Mouse (Mus musculus): ENCODE results near the gene Sema6b. TPM values are rescaled to one million over a fixed set of nuclear protein-coding genes. Genes with fewer than 3 reads are reported as not detected.
"Not testable (repeated sequence)": the region's sequence is repeated elsewhere in the genome, so short reads cannot be mapped to it uniquely, and the experiment has no call there.

Gene Sema6b
- polyA plus RNA-seq, 1 experiment from 2014 or later: 5.4 TPM

DNA sequence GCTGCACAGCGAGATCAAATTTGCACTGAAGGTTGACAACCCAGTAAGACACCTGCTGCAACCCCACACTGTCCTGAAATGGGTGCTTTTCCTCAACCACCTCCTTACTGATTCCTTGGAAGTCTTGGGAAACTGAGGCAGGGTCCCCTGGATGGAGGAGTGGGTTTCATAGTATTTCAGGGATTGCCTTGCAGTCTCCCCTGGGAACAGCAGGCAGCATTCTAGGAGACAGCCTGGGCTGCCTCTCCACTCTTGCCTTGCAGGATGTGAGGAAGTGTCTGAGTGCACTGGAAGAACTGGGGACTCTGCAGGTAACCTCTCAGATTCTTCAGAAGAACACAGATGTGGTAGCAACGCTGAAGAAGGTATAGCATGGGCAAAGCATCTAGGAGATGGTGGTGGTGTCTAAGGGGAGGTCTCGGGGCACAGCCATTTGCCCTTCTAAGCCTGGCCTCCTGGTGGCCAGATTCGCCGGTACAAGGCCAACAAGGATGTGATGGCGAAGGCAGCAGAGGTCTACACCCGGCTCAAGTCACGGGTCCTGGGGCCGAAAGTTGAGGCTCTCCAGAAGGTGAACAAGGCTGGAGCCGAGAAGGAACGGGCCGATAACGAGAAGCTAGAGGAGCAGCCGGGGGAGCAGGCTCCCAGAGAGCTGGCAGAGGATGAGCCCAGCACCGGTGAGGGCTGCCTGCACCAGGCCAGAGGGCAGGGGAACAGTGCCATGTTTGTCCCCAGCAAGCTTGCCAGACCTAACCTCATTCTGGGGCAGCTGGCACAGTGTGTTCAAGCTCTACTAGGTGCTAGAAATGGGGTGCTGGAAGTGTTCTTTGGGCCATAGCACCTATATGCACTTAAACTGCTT, 41.2 kb downstream of the Sema6b start:
- no peaks in the 10 kb centered on the region for H3K27me3 ChIP-seq
- H3K4me2 ChIP-seq: no peak overlapping the region
- no peaks in the 10 kb centered on the region for H3K9me3 ChIP-seq
- no peaks in the 10 kb centered on the region for H3K4me1 ChIP-seq
- peaks cover 92% of the 10 kb centered on the region for H3K36me3 ChIP-seq (replicated peaks)
- H3K4me3 ChIP-seq (replicated peaks): no peak overlapping the region
- H3K27ac ChIP-seq: no peak overlapping the region
- no peak overlapping the region for H3K9ac ChIP-seq
- no peak for ATAC-seq (ENCODE audit: low FRiP score)
- 91% methylated on average over 15 of the region's 15 CpGs for WGBS

DNA sequence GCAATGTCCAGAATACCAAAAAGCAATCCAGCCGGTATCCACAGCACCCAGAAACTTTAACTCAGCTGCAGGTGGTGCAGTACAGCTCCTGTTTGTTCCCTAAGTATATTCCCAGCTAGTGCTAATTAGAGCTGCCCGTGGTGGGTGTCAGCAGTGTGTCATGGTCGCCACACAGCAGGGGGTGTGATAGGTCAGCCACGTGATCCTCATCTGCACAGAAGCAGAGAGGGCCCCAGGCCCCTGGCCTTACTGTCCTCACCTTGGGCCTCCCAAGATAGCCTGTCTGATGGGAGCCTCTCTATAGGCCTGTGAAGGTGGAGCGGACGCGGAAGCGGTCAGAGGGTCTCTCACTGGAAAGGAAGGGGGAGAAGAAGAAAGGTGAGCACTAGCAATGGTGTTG, 42.0 kb downstream of the Sema6b start:
- Histone ChIP-seq H3K4me2 (no peak overlapping the region), H3K27ac (no peak overlapping the region), H3K9ac (no peak overlapping the region), H3K27me3 (no peaks in the 10 kb centered on the region), H3K9me3 (no peaks in the 10 kb centered on the region), H3K36me3 (replicated peaks) (peaks cover 91% of the 10 kb centered on the region), H3K4me1 (no peaks in the 10 kb centered on the region), H3K4me3 (replicated peaks) (no peak overlapping the region)
- WGBS: 93% methylated on average over 8 of the region's 8 CpGs
- no peak for ATAC-seq (ENCODE audit: low FRiP score)

DNA sequence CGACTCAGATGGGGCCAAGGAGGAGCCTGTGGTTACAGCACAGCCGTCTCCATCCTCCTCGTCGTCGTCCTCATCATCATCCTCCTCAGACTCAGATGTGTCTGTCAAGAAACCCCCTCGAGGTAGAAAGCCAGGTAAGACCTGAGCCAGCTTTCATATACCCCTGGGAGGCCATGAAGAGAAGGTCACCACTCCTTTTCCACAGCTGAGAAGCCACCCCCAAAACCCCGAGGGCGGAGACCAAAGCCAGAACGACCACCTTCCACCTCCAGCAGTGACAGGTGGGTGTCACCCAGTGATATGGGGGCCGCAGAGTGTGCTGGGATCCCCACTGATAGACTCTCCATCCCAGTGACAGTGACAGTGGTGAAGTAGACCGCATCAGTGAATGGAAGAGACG, 43.3 kb downstream of the Sema6b start:
- no peak overlapping the region for H3K27ac ChIP-seq
- H3K4me1 ChIP-seq: no peaks in the 10 kb centered on the region
- no peak overlapping the region for H3K9ac ChIP-seq
- H3K36me3 ChIP-seq (replicated peaks): peaks cover 86% of the 10 kb centered on the region
- H3K9me3 ChIP-seq: no peaks in the 10 kb centered on the region
- H3K4me3 ChIP-seq (replicated peaks): no peak overlapping the region
- ATAC-seq (ENCODE audit: low FRiP score): no peak
- no peak overlapping the region for H3K4me2 ChIP-seq
- H3K27me3 ChIP-seq: no peaks in the 10 kb centered on the region
- 90% methylated on average over 12 of the region's 12 CpGs for WGBS

DNA sequence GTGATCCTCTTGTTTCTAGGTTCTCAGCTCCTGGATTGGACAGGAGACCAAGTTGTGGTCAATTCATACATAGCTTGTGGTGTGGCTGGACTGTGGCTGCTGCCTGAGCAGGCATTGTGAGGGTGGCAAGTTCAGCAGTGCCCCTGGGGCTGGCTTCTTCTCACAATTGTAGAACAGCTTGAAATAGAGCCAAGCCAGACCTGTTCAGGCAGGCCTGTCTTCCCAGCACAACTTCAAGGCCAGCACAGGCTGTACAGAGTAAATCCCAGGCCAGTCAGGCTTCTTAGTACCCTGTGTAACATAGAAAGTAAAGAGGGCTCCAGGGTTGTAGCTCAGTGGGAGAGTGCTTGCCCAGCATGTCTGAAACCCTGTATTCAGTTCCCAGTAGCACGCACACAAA, 47.3 kb downstream of the Sema6b start:
- Histone ChIP-seq H3K4me3 (replicated peaks) (no peak overlapping the region), H3K27me3 (no peaks in the 10 kb centered on the region), H3K4me2 (no peak overlapping the region), H3K9ac (no peak overlapping the region), H3K27ac (no peak overlapping the region), H3K36me3 (replicated peaks) (peaks cover 72% of the 10 kb centered on the region), H3K9me3 (no peaks in the 10 kb centered on the region), H3K4me1 (no peaks in the 10 kb centered on the region)
- 80% methylated on average over 1 of the region's 1 CpGs for WGBS
- ATAC-seq (ENCODE audit: low FRiP score): no peak

DNA sequence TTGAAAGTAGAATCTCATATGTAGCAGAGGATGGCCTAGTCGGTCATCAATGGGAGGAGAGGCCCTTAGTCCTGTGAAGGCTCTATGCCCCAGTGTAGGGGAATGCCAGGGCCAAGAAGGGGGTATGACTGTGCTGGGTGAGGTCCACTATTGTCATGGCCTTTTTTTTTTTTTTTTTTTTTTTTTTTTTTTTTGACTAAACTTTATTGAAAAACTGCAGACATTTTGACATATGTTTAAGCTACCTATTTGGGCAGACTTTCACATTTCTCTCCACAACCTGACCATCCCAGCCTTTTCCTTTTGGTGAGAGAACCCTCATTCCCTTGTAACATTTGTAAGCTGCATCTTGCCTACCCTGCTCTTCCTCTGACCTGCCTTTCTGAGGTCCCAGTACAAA, 47.8 kb downstream of the Sema6b start:
- WGBS: 86% methylated on average over 1 of the region's 1 CpGs
- no peak overlapping the region for H3K9ac ChIP-seq
- H3K27me3 ChIP-seq: no peaks in the 10 kb centered on the region
- H3K36me3 ChIP-seq (replicated peaks): peaks cover 70% of the 10 kb centered on the region
- H3K4me2 ChIP-seq: no peak overlapping the region
- no peak for ATAC-seq (ENCODE audit: low FRiP score)
- no peak overlapping the region for H3K27ac ChIP-seq
- H3K4me3 ChIP-seq (replicated peaks): no peak overlapping the region
- H3K9me3 ChIP-seq: no peaks in the 10 kb centered on the region
- no peaks in the 10 kb centered on the region for H3K4me1 ChIP-seq

DNA sequence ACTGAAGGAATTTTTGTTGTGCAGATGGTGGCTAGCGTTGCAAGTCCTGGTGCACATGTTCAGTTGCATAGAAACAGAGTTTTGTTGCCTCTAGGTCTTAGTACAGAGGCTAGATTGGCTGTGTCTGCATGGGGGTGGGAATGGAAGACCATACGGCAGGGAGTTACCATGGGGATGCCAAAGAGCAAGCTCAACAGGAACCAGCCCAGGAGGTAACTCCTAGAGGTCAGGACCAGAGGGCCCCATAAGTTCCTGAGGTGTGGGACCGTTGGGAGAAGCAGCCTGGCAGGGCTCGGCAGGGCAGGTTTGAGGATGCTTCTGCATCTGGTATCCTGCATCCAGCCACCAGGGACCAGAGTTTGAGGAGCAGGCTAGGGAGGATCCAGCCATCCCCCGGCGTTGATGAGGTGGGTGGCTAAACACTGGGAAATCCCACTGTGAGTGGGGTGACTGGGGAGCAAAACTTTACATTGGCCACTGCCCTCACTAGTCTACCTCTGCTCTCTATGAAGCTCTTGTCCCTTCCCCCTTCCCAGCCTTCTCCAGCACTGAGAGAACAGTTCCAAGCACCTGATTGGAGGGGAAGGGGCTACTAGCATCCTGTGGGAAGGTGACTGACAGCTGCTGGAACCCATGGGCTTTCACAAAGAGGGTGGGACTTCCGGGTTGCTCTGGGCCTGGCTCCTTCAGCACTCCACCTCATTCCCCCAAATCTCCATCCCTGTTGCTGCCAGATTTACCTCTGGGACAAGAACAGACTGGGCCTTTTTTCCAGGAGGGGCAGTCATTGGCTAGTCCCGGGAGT, 59.2 kb downstream of the Sema6b start:
- Histone ChIP-seq H3K4me2 (peak overlapping the region; percentile 99), H3K9ac (peak overlapping the region; percentile 93), H3K9me3 (no peaks in the 10 kb centered on the region), H3K4me1 (peaks cover 28% of the 10 kb centered on the region), H3K4me3 (replicated peaks) (peak overlapping the region; percentile 91), H3K27ac (peak overlapping the region; percentile 73), H3K27me3 (no peaks in the 10 kb centered on the region), H3K36me3 (replicated peaks) (peaks cover 26% of the 10 kb centered on the region)
- peak; percentile 66 for ATAC-seq (ENCODE audit: low FRiP score)
- WGBS: 8% methylated on average over 8 of the region's 8 CpGs

DNA sequence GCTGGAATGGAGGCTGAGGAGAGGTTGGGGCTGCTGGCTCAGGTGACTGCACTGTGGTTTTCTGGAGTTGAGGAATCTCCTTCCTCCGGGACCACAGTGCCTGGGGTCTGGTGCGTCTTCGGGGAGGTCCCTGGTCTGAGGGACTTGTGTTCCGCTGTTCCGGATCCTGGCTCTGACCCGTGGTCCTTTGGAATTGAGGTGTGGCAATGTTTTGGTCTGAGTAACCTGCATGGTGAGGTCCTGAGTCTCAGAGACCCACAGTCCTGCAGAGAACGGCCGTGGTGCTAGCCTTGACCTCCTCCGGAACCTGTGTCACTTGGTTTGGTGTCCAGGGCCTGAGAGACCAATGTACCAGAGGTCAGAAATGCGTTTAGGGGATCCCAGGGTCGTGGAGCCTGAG, 60.2 kb downstream of the Sema6b start:
- WGBS: 3% methylated on average over 10 of the region's 11 CpGs
- Histone ChIP-seq H3K36me3 (replicated peaks) (peaks cover 22% of the 10 kb centered on the region), H3K27me3 (no peaks in the 10 kb centered on the region), H3K4me2 (peak overlapping the region; percentile 99), H3K9ac (peak overlapping the region; percentile 93), H3K9me3 (no peaks in the 10 kb centered on the region), H3K27ac (peak overlapping the region; percentile 69; the same call in 1 of the 2 replicates), H3K4me1 (peaks cover 37% of the 10 kb centered on the region), H3K4me3 (replicated peaks) (peak overlapping the region; percentile 91)
- no peak; the same call in 1 of the 2 replicates for ATAC-seq (ENCODE audit: low FRiP score)

DNA sequence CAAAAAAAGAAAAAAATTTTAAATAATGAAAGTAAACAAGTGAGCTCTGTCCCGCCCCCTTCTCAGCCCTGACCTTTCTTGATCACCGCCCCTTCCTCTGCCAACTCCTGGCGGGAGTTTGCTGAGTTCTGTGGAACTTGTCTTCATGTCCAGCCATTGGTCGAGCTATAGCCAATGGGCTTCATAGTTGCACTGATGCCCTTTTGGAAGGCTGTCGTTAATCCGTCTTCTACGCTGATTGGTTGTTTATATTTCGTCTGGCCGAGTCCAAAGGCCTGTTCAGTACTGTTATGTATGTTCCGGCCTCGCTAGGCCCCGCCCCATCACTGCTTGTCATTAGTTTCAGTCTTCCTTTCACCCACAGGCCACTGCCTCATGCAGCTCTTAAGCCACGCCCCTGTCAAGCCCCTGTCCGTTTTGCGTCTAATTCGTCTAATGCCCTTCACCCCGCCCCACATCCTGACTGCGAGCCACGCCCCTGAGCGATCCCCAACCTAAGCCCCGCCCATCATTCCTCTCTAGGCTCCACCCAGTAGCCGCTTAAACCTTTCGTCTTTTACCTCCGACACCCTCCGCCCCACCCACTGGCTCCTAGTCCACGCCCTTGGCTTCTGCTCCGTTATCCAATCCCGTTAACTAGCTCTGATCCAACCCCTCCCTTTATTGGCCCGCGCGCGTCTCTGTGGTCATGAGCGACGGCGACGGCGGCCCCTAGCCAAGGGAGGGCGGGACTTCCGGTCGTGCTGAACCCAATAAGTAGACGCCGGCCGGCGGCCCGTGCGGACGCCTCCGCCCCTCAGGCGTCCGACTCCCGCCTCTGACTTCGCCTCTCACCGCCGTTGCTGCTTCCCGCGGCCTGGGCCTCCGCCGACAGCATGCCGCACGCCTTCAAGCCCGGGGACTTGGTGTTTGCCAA, 61.0 kb downstream of the Sema6b start, which contains the start of gene Hdgfl2:
TSS of gene Hdgfl2 (plus strand) at position 755 of the 916 bp plus-strand sequence.
- WGBS: under 1% methylated on average over 61 of the region's 61 CpGs
- peak; percentile 92 for ATAC-seq (ENCODE audit: low FRiP score)

DNA sequence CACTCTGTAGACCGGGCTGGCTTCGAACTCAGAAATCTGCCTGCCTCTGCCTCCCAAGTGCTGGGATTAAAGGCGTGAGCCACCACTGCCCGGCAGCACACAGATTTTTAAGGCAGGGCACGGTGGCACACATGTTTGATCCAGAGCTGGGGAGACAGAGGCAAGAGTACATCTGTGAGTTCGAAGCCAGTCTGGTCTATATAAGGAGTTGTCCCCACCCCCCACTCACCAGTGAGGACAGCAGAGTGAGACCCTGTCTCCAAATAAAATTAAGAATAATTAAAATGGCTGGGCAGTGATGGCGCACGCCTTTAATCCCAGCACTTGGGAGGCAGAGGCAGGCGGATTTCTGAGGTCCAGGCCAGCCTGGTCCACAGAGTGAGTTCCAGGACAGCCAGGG, 61.8 kb downstream of the Sema6b start:
- WGBS: 72% methylated on average over 9 of the region's 9 CpGs
- not testable (repeated sequence) for ATAC-seq (ENCODE audit: low FRiP score); H3K9ac ChIP-seq; H3K9me3 ChIP-seq; H3K27me3 ChIP-seq
- Histone ChIP-seq H3K27ac (peak overlapping the region; percentile 59; the same call in 1 of the 2 replicates), H3K4me1 (peaks cover 47% of the 10 kb centered on the region), H3K4me3 (replicated peaks) (peak overlapping the region; percentile 91; the same call in 1 of the 2 replicates), H3K4me2 (peak overlapping the region; percentile 42), H3K36me3 (replicated peaks) (peaks cover 13% of the 10 kb centered on the region)

More for the DNA sequence above, 61.0 kb downstream of the Sema6b start, which contains the start of gene Hdgfl2:
- H3K27me3 ChIP-seq: no peaks in the 10 kb centered on the region
- peak within 1 kb of the TSS; percentile 69; the same call in 1 of the 2 replicates for H3K27ac ChIP-seq
- H3K9ac ChIP-seq: peak within 1 kb of the TSS; percentile 93
- H3K4me3 ChIP-seq (replicated peaks): peak within 1 kb of the TSS; percentile 91
- peak within 1 kb of the TSS; percentile 99 for H3K4me2 ChIP-seq
- H3K36me3 ChIP-seq (replicated peaks): peaks cover 18% of the 10 kb centered on the region
- peaks cover 41% of the 10 kb centered on the region for H3K4me1 ChIP-seq
- no peaks in the 10 kb centered on the region for H3K9me3 ChIP-seq

DNA sequence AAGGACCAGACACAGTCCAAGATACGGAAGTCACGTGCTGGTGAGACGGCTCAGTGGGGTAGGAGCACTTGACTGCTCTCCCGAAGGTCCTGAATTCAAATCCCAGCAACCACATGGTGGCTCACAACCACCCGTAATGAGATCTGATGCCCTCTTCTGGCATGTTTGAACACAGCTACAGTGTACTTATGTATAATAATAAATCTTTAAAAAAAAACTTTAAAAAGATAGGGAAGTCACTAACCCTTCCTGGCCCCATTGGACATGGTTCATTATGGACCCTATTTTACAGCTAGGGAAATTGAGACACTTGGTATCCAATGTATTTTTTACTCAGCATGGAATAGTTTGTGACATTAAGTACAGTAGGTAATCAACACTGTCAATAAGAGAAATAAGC, 62.6 kb downstream of the Sema6b start:
- Histone ChIP-seq H3K27ac (no peak overlapping the region), H3K36me3 (replicated peaks) (peaks cover 10% of the 10 kb centered on the region), H3K4me2 (no peak overlapping the region), H3K4me3 (replicated peaks) (no peak overlapping the region), H3K9ac (no peak overlapping the region), H3K4me1 (peaks cover 47% of the 10 kb centered on the region), H3K9me3 (no peaks in the 10 kb centered on the region), H3K27me3 (no peaks in the 10 kb centered on the region)
- 95% methylated on average over 5 of the region's 5 CpGs for WGBS
- ATAC-seq (ENCODE audit: low FRiP score): no peak

DNA sequence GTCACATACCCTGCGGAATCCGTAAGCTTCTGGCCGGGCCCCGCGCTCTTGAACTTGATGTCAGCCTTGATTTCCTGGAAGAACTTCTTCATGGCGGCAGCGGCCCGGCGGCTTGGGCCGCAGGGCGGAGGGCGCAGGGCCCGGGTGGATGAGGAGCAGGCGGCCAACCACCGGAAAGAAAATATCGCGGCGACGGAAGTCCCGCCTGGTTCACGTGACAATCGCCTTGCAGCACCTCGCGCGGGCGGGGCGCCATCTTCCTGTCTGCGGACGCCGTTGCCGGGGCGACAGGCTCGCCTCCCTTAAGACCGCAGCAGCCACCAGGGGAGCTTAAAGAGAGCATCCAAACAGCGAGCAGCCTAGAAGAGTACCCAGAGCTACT, 65.3 kb downstream of the Sema6b start, which contains the start of gene Ubxn6:
TSS of gene Ubxn6 (minus strand) at position 202 of the 382 bp plus-strand sequence.
- WGBS: under 1% methylated on average over 35 of the region's 35 CpGs
- peak; percentile 56 for ATAC-seq (ENCODE audit: low FRiP score)
- H3K27ac ChIP-seq: peak within 1 kb of the TSS; percentile 92

More for the DNA sequence above, 65.3 kb downstream of the Sema6b start, which contains the start of gene Ubxn6:
- H3K27me3 ChIP-seq: no peaks in the 10 kb centered on the region
- peaks cover 32% of the 10 kb centered on the region for H3K36me3 ChIP-seq (replicated peaks)
- no peaks in the 10 kb centered on the region for H3K9me3 ChIP-seq
- H3K4me1 ChIP-seq: peaks cover 22% of the 10 kb centered on the region
- peak within 1 kb of the TSS; percentile 62 for H3K4me3 ChIP-seq (replicated peaks)
- H3K4me2 ChIP-seq: peak within 1 kb of the TSS; percentile 76
- peak within 1 kb of the TSS; percentile 71 for H3K9ac ChIP-seq

Measured in forebrain, embryonic 12.5 days (tissue).